Comparison of ENCODE assay signal across 22 mouse cellular contexts in genomic region chr1:190186336-190186735, GRCm38 (mm10). TPM values are rescaled to one million over a fixed set of nuclear protein-coding genes. Genes with fewer than 3 reads are reported as not detected.
DNase-seq lines count a peak whose midpoint lies in the region; ATAC-seq and TF ChIP-seq lines count a peak whose summit lies in the region.
"Had no signal": no experiment of that assay in that cellular context is flagged by ENCODE, and none has a peak within 500 bp of the region (broad histone marks: within the 10 kb centered on the region; RNA-seq: fewer than 3 reads in every experiment).

No protein-coding gene starts in this region.

- no peaks in the 10 kb centered on the region for H3K9me3 ChIP-seq in intestine, embryonic 14.5 days (ENCODE audit: control insufficient read depth, low read length)
- no peaks in the 10 kb centered on the region for H3K9me3 ChIP-seq in intestine, embryonic 16.5 days (ENCODE audit: control insufficient read depth, low read length)
- no peaks in the 10 kb centered on the region for H3K9me3 ChIP-seq in midbrain, embryonic 11.5 days (ENCODE audit: control insufficient read depth, low read length)
- no peaks in the 10 kb centered on the region for H3K9me3 ChIP-seq in midbrain, postnatal 0 days (ENCODE audit: low read length)
- no peaks in the 10 kb centered on the region for H3K9me3 ChIP-seq in neural tube, embryonic 11.5 days (ENCODE audit: control insufficient read depth, low read length)
- no peaks in the 10 kb centered on the region for H3K9me3 ChIP-seq in neural tube, embryonic 15.5 days (replicated peaks)

- no peak overlapping the region for H3K4me2 ChIP-seq in intestine, embryonic 14.5 days (ENCODE audit: low read length)
- H3K4me2 ChIP-seq in intestine, embryonic 16.5 days (ENCODE audit: low read depth, low read length): no peak overlapping the region
- no peak overlapping the region for H3K4me2 ChIP-seq in midbrain, embryonic 11.5 days
- no peak overlapping the region for H3K4me2 ChIP-seq in midbrain, postnatal 0 days (ENCODE audit: low read depth, low read length, poor library complexity, severe bottlenecking)
- H3K4me2 ChIP-seq in neural tube, embryonic 11.5 days (ENCODE audit: low read depth): no peak overlapping the region
- no peak overlapping the region for H3K4me2 ChIP-seq in neural tube, embryonic 15.5 days

- H3K27me3 ChIP-seq in intestine, embryonic 14.5 days (replicated peaks; ENCODE audit: control insufficient read depth, insufficient read depth, low read length): no peaks in the 10 kb centered on the region
- no peaks in the 10 kb centered on the region for H3K27me3 ChIP-seq in intestine, embryonic 16.5 days (replicated peaks; ENCODE audit: control insufficient read depth, insufficient read depth, low read length)
- no peaks in the 10 kb centered on the region for H3K27me3 ChIP-seq in midbrain, embryonic 11.5 days (ENCODE audit: control insufficient read depth, insufficient read depth, low read length)
- no peaks in the 10 kb centered on the region for H3K27me3 ChIP-seq in midbrain, postnatal 0 days (ENCODE audit: insufficient read depth, low read length)
- no peaks in the 10 kb centered on the region for H3K27me3 ChIP-seq in neural tube, embryonic 11.5 days (ENCODE audit: control insufficient read depth, insufficient read depth, low read length)
- H3K27me3 ChIP-seq in neural tube, embryonic 15.5 days (replicated peaks): 0 out of 2 replicates have a peak, but pooled peaks cover 2% of the 10 kb centered on the region

- ATAC-seq in intestine, embryonic 14.5 days (replicated peaks; ENCODE audit: low FRiP score, low TSS enrichment, low read depth): no peak
- ATAC-seq in intestine, embryonic 16.5 days: no peak
- ATAC-seq in midbrain, embryonic 11.5 days (ENCODE audit: low FRiP score): no peak
- ATAC-seq in midbrain, postnatal 0 days (ENCODE audit: low FRiP score): no peak
- ATAC-seq in neural tube, embryonic 11.5 days (ENCODE audit: insufficient read depth, low FRiP score, low TSS enrichment): no peak
- ATAC-seq in neural tube, embryonic 15.5 days (ENCODE audit: low FRiP score): no peak
- ATAC-seq: activated CD4-positive, CD25-positive, alpha-beta regulatory T cell, adult 4 months; CD4-positive, CD25-positive, alpha-beta regulatory T cell, adult 4 months; Patski had no signal

- no peak overlapping the region for H3K4me3 ChIP-seq in intestine, embryonic 14.5 days (ENCODE audit: low read depth, low read length)
- H3K4me3 ChIP-seq in intestine, embryonic 16.5 days (ENCODE audit: low read length): no peak overlapping the region
- no peak overlapping the region for H3K4me3 ChIP-seq in midbrain, embryonic 11.5 days (ENCODE audit: low read depth, low read length)
- no peak overlapping the region for H3K4me3 ChIP-seq in midbrain, postnatal 0 days (ENCODE audit: low read depth, low read length)
- H3K4me3 ChIP-seq in neural tube, embryonic 11.5 days (ENCODE audit: low read depth, low read length): no peak overlapping the region
- no peak overlapping the region for H3K4me3 ChIP-seq in neural tube, embryonic 15.5 days (replicated peaks)

- no peak overlapping the region for H3K9ac ChIP-seq in intestine, embryonic 14.5 days (ENCODE audit: low read length)
- H3K9ac ChIP-seq in intestine, embryonic 16.5 days (ENCODE audit: low read depth, low read length): no peak overlapping the region
- H3K9ac ChIP-seq in midbrain, embryonic 11.5 days (ENCODE audit: low read length): no peak overlapping the region
- H3K9ac ChIP-seq in midbrain, postnatal 0 days (replicated peaks; ENCODE audit: low read length, poor library complexity, severe bottlenecking): no peak overlapping the region
- H3K9ac ChIP-seq in neural tube, embryonic 11.5 days (ENCODE audit: low read length): no peak overlapping the region
- H3K9ac ChIP-seq in neural tube, embryonic 15.5 days (replicated peaks): no peak overlapping the region

- no peaks in the 10 kb centered on the region for H3K36me3 ChIP-seq in intestine, embryonic 14.5 days (ENCODE audit: control insufficient read depth, insufficient read depth, low read length)
- H3K36me3 ChIP-seq in intestine, embryonic 16.5 days (ENCODE audit: control insufficient read depth, insufficient read depth, low read length): no peaks in the 10 kb centered on the region
- no peaks in the 10 kb centered on the region for H3K36me3 ChIP-seq in midbrain, embryonic 11.5 days (ENCODE audit: control insufficient read depth, insufficient read depth, low read length)
- no peaks in the 10 kb centered on the region for H3K36me3 ChIP-seq in midbrain, postnatal 0 days (ENCODE audit: insufficient read depth, low read length)
- no peaks in the 10 kb centered on the region for H3K36me3 ChIP-seq in neural tube, embryonic 11.5 days (ENCODE audit: control insufficient read depth, insufficient read depth, low read length)
- no peaks in the 10 kb centered on the region for H3K36me3 ChIP-seq in neural tube, embryonic 15.5 days
- H3K36me3 ChIP-seq: G1E had no signal

- H3K27ac ChIP-seq in intestine, embryonic 14.5 days (ENCODE audit: low read depth): no peak overlapping the region
- H3K27ac ChIP-seq in intestine, embryonic 16.5 days (ENCODE audit: low read length): no peak overlapping the region
- H3K27ac ChIP-seq in midbrain, embryonic 11.5 days (ENCODE audit: low read depth, low read length): no peak overlapping the region
- H3K27ac ChIP-seq in midbrain, postnatal 0 days (ENCODE audit: low read depth, low read length): no peak overlapping the region
- H3K27ac ChIP-seq in neural tube, embryonic 11.5 days (ENCODE audit: low read depth, low read length): no peak overlapping the region
- no peak overlapping the region for H3K27ac ChIP-seq in neural tube, embryonic 15.5 days (replicated peaks)

- H3K4me1 ChIP-seq in intestine, embryonic 14.5 days (replicated peaks; ENCODE audit: control insufficient read depth, insufficient read depth, low read length): no peaks in the 10 kb centered on the region; the same call in 1 of the 2 replicates
- no peaks in the 10 kb centered on the region for H3K4me1 ChIP-seq in intestine, embryonic 16.5 days (ENCODE audit: control insufficient read depth, insufficient read depth, low read length)
- H3K4me1 ChIP-seq in midbrain, embryonic 11.5 days (ENCODE audit: control insufficient read depth, insufficient read depth, low read length): peaks cover 7% of the 10 kb centered on the region; the same call in 1 of the 2 replicates
- H3K4me1 ChIP-seq in midbrain, postnatal 0 days (ENCODE audit: insufficient read depth, low read length): no peaks in the 10 kb centered on the region
- H3K4me1 ChIP-seq in neural tube, embryonic 11.5 days (ENCODE audit: control insufficient read depth, insufficient read depth, low read length): peaks cover 6% of the 10 kb centered on the region; the same call in 1 of the 2 replicates
- H3K4me1 ChIP-seq in neural tube, embryonic 15.5 days: peaks cover 11% of the 10 kb centered on the region

- DNase-seq in heart, adult 11 months: peak; percentile 65
- no peak for DNase-seq in heart, adult 18-20 months
- peak; percentile 34 for DNase-seq in intestine, embryonic 14.5 days (ENCODE audit: low spot score)
- peak; percentile 77 for DNase-seq in midbrain, embryonic 11.5 days (ENCODE audit: low spot score, missing footprints)
- no peak for DNase-seq in midbrain, postnatal 0 days (ENCODE audit: low spot score)
- peak; percentile 1 for DNase-seq in neural tube, embryonic 11.5 days (ENCODE audit: low spot score)
- DNase-seq: adrenal gland, adult 2 months; adrenal gland, adult 8-10 months; adrenal gland, postnatal 10 days; adrenal gland, postnatal 14 days; adrenal gland, postnatal 25 days; adrenal gland, postnatal 36 days; B cell, adult 2 months; cerebellum, adult 11 months; cerebellum, adult 11-12 months had no signal

- TF ChIP-seq CTCF in midbrain, postnatal 0 days (IDR thresholded peaks at IDR 0.05): no peak

- WGBS in intestine, embryonic 14.5 days: 81% methylated on average over 4 of the region's 4 CpGs
- WGBS in intestine, embryonic 16.5 days: 84% methylated on average over 4 of the region's 4 CpGs
- WGBS in midbrain, embryonic 11.5 days: 86% methylated on average over 4 of the region's 4 CpGs
- 83% methylated on average over 4 of the region's 4 CpGs for WGBS in midbrain, postnatal 0 days
- WGBS in neural tube, embryonic 11.5 days: 89% methylated on average over 4 of the region's 4 CpGs
- 88% methylated on average over 4 of the region's 4 CpGs for WGBS in neural tube, embryonic 15.5 days

RNA-seq across cellular contexts. Expression of gene Prox1, which starts 15.8 kb away (rescaled TPM):
- 10 to 100 TPM; 36.6 to 44.4 TPM for total RNA-seq in heart, adult 18-20 months (2021)
- polyA plus RNA-seq in intestine, embryonic 14.5 days (2014; fragmentation: Nextera tagmentation; extraction: Ambion mirVana): 1.8 and 3.7 TPM in 2 replicates
- polyA plus RNA-seq in intestine, embryonic 16.5 days (2015; fragmentation: Nextera tagmentation; extraction: Ambion mirVana): 1.8 TPM in 2 replicates
- 8.3 TPM in 2 replicates for polyA plus RNA-seq in midbrain, embryonic 11.5 days (2014; fragmentation: Nextera tagmentation; extraction: Ambion mirVana)
- total RNA-seq in midbrain, postnatal 0 days (2014; rRNA removed): 11.1 and 16.0 TPM in 2 replicates
- 6.0 and 11.9 TPM in 2 replicates for polyA plus RNA-seq in midbrain, postnatal 0 days (2015; fragmentation: Nextera tagmentation; extraction: Ambion mirVana)
- polyA plus RNA-seq in neural tube, embryonic 11.5 days (2014; fragmentation: Nextera tagmentation; extraction: Ambion mirVana): 11.6 and 13.9 TPM in 2 replicates
- 9.1 and 9.7 TPM in 2 replicates for polyA plus RNA-seq in neural tube, embryonic 15.5 days (2015; fragmentation: Nextera tagmentation; extraction: Ambion mirVana)
- total RNA-seq: MEL had no signal
- polyA plus RNA-seq: G1E had no signal

Comparison
In these comparisons a context has a peak if more than half of its experiments do, and no peak if none do; other contexts are left out.
1. DNase-seq: peak in heart, adult 11 months (single experiment), intestine, embryonic 14.5 days (single experiment), midbrain, embryonic 11.5 days (single experiment) and neural tube, embryonic 11.5 days (single experiment); none in heart, adult 18-20 months (0 of 2) and midbrain, postnatal 0 days (single experiment).